Mouse (Mus musculus) left cerebral cortex, postnatal 10 days (tissue): ENCODE results near the gene Unc5cl. TPM values are rescaled to one million over a fixed set of nuclear protein-coding genes. Genes with fewer than 3 reads are reported as not detected.

ENCODE experiments used
- DNase-seq, 2 experiments: peaks; one replicate each; pipeline ENCODE4 v3.0.0; 2021 to 2022; ENCODE audit warnings: low spot score in 2 of 2, mixed read lengths in 1 of 2; ENCODE audit errors: extremely low spot score in 1 of 2
- intact Hi-C: fragments of 180-260 bp; cut with DNase I; formaldehyde crosslinking; loops from one replicate; pipeline ENCODE4 v1.15.1; 2025
- total RNA-seq, 2 experiments: library from RNA; stranded (reverse); gene quantifications; 2 replicates each; pipeline ENCODE4 v1.2.3; 2021

The Unc5cl gene
- total RNA-seq, 2 experiments from 2014 or later, result 0.15 to 0.26 TPM

GRCm38 (mm10) chr17:48427852-48428530, 26.7 kb upstream of the Unc5cl start:
- DNase-seq, result no peak
- intact Hi-C loops, result loop anchor here (10.0 kb wide), 1 partner anchor 1457 kb away; no protein-coding TSS in a partner anchor

GRCm38 (mm10) chr17:48430394-48430793, 24.3 kb upstream of the Unc5cl start:
- intact Hi-C loops, result no loop called here

GRCm38 (mm10) chr17:48431054-48431453, 23.6 kb upstream of the Unc5cl start:
- DNase-seq, result no peak

More at GRCm38 (mm10) chr17:48430394-48430793, 24.3 kb upstream of the Unc5cl start:
- DNase-seq, result no peak

GRCm38 (mm10) chr17:48432158-48432980, 22.3 kb upstream of the Unc5cl start, which contains the start of gene Apobec2:
Gene Apobec2 (minus strand): TSS chr17:48432930.
- no peak for DNase-seq
- intact Hi-C loops, result no loop called here

More at GRCm38 (mm10) chr17:48431054-48431453, 23.6 kb upstream of the Unc5cl start:
- intact Hi-C loops, result no loop called here

GRCm38 (mm10) chr17:48433006-48433655, 21.6 kb upstream of the Unc5cl start:
- intact Hi-C loops, result no loop called here
- no peak for DNase-seq

- intact Hi-C loops, result no loop called here
- no peak for DNase-seq
Observed at GRCm38 (mm10) chr17:48433689-48434330, 20.9 kb upstream of the Unc5cl start.

- DNase-seq, result no peak
- intact Hi-C loops, result no loop called here
Observed at GRCm38 (mm10) chr17:48434479-48434878, 20.2 kb upstream of the Unc5cl start.

- DNase-seq, result no peak
- intact Hi-C loops, result no loop called here
Observed at GRCm38 (mm10) chr17:48436487-48436886, 18.2 kb upstream of the Unc5cl start.

GRCm38 (mm10) chr17:48437421-48437911, 17.2 kb upstream of the Unc5cl start:
- intact Hi-C loops, result no loop called here
- DNase-seq, result no peak

- intact Hi-C loops, result no loop called here
Observed at GRCm38 (mm10) chr17:48442745-48443457, 11.8 kb upstream of the Unc5cl start.

GRCm38 (mm10) chr17:48443542-48444145, 11.1 kb upstream of the Unc5cl start:
- no peak for DNase-seq
- intact Hi-C loops, result no loop called here

More at GRCm38 (mm10) chr17:48442745-48443457, 11.8 kb upstream of the Unc5cl start:
- DNase-seq, result no peak

- DNase-seq, result no peak
- intact Hi-C loops, result no loop called here
Observed at GRCm38 (mm10) chr17:48447675-48448074, 7.0 kb upstream of the Unc5cl start.

- intact Hi-C loops, result no loop called here
- DNase-seq, result no peak
Observed at GRCm38 (mm10) chr17:48450666-48451352, 3.9 kb upstream of the Unc5cl start.

- intact Hi-C loops, result no loop called here
- no peak for DNase-seq
Observed at GRCm38 (mm10) chr17:48451353-48451675, 3.4 kb upstream of the Unc5cl start, which contains the start of gene Tspo2. Gene Tspo2 (minus strand): TSS chr17:48451522.

GRCm38 (mm10) chr17:48451753-48452444, 2.8 kb upstream of the Unc5cl start:
- DNase-seq, result no peak
- intact Hi-C loops, result no loop called here

- intact Hi-C loops, result no loop called here
- no peak for DNase-seq
Observed at GRCm38 (mm10) chr17:48453489-48453888, 1.2 kb upstream of the Unc5cl start.

GRCm38 (mm10) chr17:48454190-48454589, 511 bp upstream of the Unc5cl start:
- DNase-seq, result no peak
- intact Hi-C loops, result no loop called here
